Mouse (Mus musculus) embryonic fibroblast, embryonic 13.5 days (primary cell): ENCODE measurements around the gene Vipas39.

Experiments
- CTCF ChIP-seq: IDR thresholded peaks from 2 replicates; pipeline ENCODE4 v1.5.1; 2011; ENCODE audit warnings: mild to moderate bottlenecking, control low read depth, low read length, moderate library complexity, borderline replicate concordance; ENCODE audit not compliant: insufficient read depth
- POLR2A ChIP-seq: IDR thresholded peaks from 2 replicates; pipeline ENCODE4 v1.6.1; 2011; ENCODE audit warnings: low read depth, mild to moderate bottlenecking, control low read depth, low read length, moderate library complexity

DNA sequence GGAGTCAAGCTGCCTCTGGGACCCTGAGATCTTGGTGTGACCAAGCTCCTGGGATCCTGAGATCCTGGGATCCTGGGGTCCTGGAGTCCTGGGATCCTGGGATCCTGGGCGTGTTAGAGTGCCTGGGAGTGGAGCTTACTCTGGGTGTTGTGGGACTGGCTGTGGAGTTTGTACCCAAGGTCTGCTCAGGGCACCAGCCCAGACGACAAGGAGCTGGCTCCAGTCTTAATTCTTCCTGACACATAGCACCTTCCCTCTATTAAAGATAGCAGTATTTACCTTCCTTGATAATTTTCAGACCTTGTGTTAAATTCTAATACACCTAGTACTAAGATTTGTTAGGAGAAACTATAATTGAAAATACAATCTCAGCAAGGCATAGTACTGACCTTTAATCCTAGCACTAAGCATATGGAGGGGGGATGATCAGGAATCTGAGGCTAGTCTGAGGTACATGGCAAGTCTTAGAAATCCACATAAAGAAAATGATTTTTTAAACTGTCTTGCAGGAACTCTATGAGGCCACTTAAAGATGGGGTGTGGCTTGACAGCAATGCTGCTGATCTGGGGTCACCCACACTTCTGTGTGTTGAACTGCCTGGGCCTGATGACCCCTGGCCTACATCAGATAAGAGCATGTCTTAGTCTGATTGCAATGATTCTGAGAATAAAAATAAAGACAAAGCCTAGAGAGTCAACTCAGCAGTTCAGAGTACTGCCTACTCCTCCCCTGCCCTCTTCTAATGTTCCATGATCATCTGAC is 53.0 kb downstream of the Vipas39 start:
- TF ChIP-seq POLR2A (no peak), CTCF (no peak)
